Mouse (Mus musculus) limb, embryonic 15.5 days (tissue): ENCODE results near the gene Camk2g. TPM values are rescaled to one million over a fixed set of nuclear protein-coding genes. Genes with fewer than 3 reads are reported as not detected.

ENCODE experiments used
- ATAC-seq: fragments of 200-750 bp; cut with Nextera tagmentation; 2 replicates; pipeline ENCODE4 v1.8.0; 2017; ENCODE audit warnings: low read depth, moderate TSS enrichment; ENCODE audit not compliant: insufficient number of reproducible peaks, low FRiP score, low TSS enrichment
- H3K27ac ChIP-seq: fragments of 300-500 bp; sonication (generic); 2 replicates; pipeline ENCODE4 v1.5.1; 2015; ENCODE audit warnings: moderate library complexity, mild to moderate bottlenecking, inconsistent platforms
- H3K27me3 ChIP-seq: fragments of 300-500 bp; sonication (generic); 2 replicates; pipeline ENCODE4 v1.6.1; 2015; ENCODE audit warnings: inconsistent platforms
- H3K36me3 ChIP-seq: fragments of 300-500 bp; sonication (generic); 2 replicates; pipeline ENCODE4 v1.6.1; 2015; ENCODE audit warnings: inconsistent platforms
- H3K4me1 ChIP-seq: fragments of 300-500 bp; sonication (generic); 2 replicates; pipeline ENCODE4 v1.6.1; 2015; ENCODE audit warnings: inconsistent platforms
- H3K4me2 ChIP-seq: fragments of 300-500 bp; sonication (generic); 2 replicates; pipeline ENCODE4 v1.6.1; 2015; ENCODE audit warnings: mild to moderate bottlenecking, inconsistent platforms
- H3K4me3 ChIP-seq: fragments of 300-500 bp; sonication (generic); 2 replicates; pipeline ENCODE4 v1.5.1; 2015; ENCODE audit warnings: mild to moderate bottlenecking, inconsistent platforms
- H3K9ac ChIP-seq: fragments of 300-500 bp; sonication (generic); 2 replicates; pipeline ENCODE4 v1.6.1; 2015; ENCODE audit warnings: inconsistent platforms
- H3K9me3 ChIP-seq: fragments of 300-500 bp; sonication (generic); 2 replicates; pipeline ENCODE4 v1.6.1; 2016; ENCODE audit warnings: inconsistent platforms
- WGBS: fragments of 180-500 bp; shearing (Covaris S2); methylation state at CpG from one replicate; pipeline ENCODE4 v1.1.7; 2015; 5-methylcytosine and 5-hydroxymethylcytosine counted together
- polyA plus RNA-seq: library from polyadenylated mRNA; unstranded; fragments of >200 nt; fragmentation: Nextera tagmentation; extraction: Ambion mirVana; gene quantifications from 2 replicates; pipeline ENCODE4 v1.2.1, GENCODE M21; 2015

Camk2g gene
- polyA plus RNA-seq, 1 experiment from 2014 or later, result 44.4 TPM

DNA sequence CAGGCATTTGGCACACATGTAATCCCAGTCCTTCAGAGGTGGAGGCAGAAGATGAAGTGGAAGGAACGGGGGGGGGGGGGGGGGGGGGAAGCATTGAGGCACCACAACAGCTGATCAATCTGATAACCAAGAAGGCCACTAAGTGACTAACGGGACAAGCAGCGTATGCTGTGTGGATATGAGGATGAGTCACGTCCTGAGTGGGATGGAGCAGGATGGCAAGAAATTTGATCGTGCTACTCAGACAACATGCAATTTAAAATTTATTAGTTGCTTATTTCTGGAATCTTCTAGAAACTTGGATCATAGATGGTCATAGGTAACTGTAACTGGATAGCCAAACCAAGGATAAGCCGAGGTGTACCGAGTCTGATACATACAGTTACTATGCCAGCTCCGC lies 13.7 kb downstream of the Camk2g start:
- no peak for ATAC-seq
- H3K27ac ChIP-seq, result no peak overlapping the region
- H3K36me3 ChIP-seq, result peaks cover 63% of the 10 kb centered on the region
- no peaks in the 10 kb centered on the region for H3K27me3 ChIP-seq
- no peak overlapping the region for H3K9ac ChIP-seq
- peaks cover 9% of the 10 kb centered on the region for H3K4me1 ChIP-seq
- no peak overlapping the region for H3K4me3 ChIP-seq
- H3K9me3 ChIP-seq, result no peaks in the 10 kb centered on the region
- 88% methylated on average over 8 of the region's 8 CpGs for WGBS
- no peak overlapping the region for H3K4me2 ChIP-seq

GRCm38 (mm10) chr14:20778496-20778895 lies 15.4 kb downstream of the Camk2g start:
- H3K36me3 ChIP-seq, result peaks cover 53% of the 10 kb centered on the region
- ATAC-seq, result no peak
- H3K9ac ChIP-seq, result no peak overlapping the region
- no peak overlapping the region for H3K4me2 ChIP-seq
- no peak overlapping the region for H3K27ac ChIP-seq
- H3K27me3 ChIP-seq, result no peaks in the 10 kb centered on the region
- peaks cover 10% of the 10 kb centered on the region; the same call in 1 of the 2 replicates for H3K4me1 ChIP-seq
- no peaks in the 10 kb centered on the region for H3K9me3 ChIP-seq
- 92% methylated on average over 8 of the region's 8 CpGs for WGBS
- H3K4me3 ChIP-seq, result no peak overlapping the region

- Histone ChIP-seq H3K4me1 (peaks cover 17% of the 10 kb centered on the region), H3K27me3 (no peaks in the 10 kb centered on the region), H3K9ac (no peak overlapping the region), H3K9me3 (no peaks in the 10 kb centered on the region), H3K4me2 (no peak overlapping the region), H3K4me3 (no peak overlapping the region), H3K27ac (peak overlapping the region; percentile 19), H3K36me3 (peaks cover 36% of the 10 kb centered on the region)
- no peak for ATAC-seq
- 35% methylated on average over 6 of the region's 6 CpGs for WGBS
These were observed 18.2 kb downstream of the Camk2g start for GRCm38 (mm10) chr14:20775661-20776060.

- 64% methylated on average over 3 of the region's 3 CpGs for WGBS
- Histone ChIP-seq H3K9ac (no peak overlapping the region), H3K27ac (no peak overlapping the region), H3K9me3 (no peaks in the 10 kb centered on the region), H3K36me3 (peaks cover 38% of the 10 kb centered on the region), H3K4me1 (peaks cover 22% of the 10 kb centered on the region), H3K4me3 (no peak overlapping the region), H3K27me3 (no peaks in the 10 kb centered on the region), H3K4me2 (no peak overlapping the region)
- no peak for ATAC-seq
These were observed 20.5 kb downstream of the Camk2g start for GRCm38 (mm10) chr14:20773410-20773809.

GRCm38 (mm10) chr14:20772808-20773207 lies 21.1 kb downstream of the Camk2g start:
- Histone ChIP-seq H3K27me3 (no peaks in the 10 kb centered on the region), H3K9ac (no peak overlapping the region), H3K36me3 (peaks cover 38% of the 10 kb centered on the region), H3K4me1 (peaks cover 25% of the 10 kb centered on the region), H3K9me3 (no peaks in the 10 kb centered on the region), H3K4me2 (no peak overlapping the region), H3K27ac (no peak overlapping the region), H3K4me3 (no peak overlapping the region)
- no peak for ATAC-seq
- 75% methylated on average over 6 of the region's 6 CpGs for WGBS

DNA sequence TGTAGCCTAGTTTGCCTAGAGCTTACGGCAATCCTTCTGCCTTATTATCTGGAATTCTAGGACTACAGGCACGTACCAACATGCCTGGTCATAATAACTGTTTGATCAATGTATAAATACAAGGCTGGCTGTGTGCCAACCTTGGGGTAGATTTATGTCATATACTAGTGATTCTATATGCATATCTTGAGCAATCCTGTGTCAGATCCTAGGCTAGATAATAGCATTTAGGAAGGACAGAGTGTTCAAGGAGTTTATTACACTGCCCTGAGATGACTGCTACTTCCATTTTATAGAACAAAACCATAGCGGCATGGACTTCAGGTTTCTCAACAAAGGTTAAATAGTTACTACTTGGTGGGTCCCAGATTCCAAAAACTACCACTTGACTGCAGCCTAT lies 21.9 kb downstream of the Camk2g start:
- Histone ChIP-seq H3K27me3 (no peaks in the 10 kb centered on the region), H3K36me3 (peaks cover 34% of the 10 kb centered on the region), H3K4me2 (no peak overlapping the region), H3K27ac (no peak overlapping the region), H3K4me1 (peaks cover 25% of the 10 kb centered on the region), H3K9me3 (no peaks in the 10 kb centered on the region), H3K9ac (no peak overlapping the region), H3K4me3 (no peak overlapping the region)
- 76% methylated on average over 3 of the region's 3 CpGs for WGBS
- no peak for ATAC-seq

DNA sequence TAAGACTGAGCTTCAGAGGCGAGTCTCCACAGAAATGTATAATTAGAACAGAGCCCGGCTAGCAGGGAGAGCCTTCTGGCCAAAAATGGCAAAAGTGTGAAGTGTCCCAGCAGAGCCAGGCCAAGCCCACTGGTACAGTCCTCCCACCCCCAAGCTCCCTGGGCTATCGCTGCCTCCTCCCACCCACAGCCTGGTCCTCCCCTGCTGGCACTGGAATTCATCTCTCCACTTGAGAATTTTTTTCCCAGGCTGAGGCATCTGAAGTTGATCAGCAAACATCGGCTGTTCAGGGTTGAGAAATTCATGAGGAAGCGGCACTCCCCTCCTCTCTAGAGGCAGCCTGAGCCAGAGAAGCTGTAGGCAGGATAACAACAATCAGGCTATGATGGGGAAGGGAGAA lies 25.3 kb downstream of the Camk2g start:
- no peaks in the 10 kb centered on the region for H3K27me3 ChIP-seq
- no peak overlapping the region for H3K9ac ChIP-seq
- no peaks in the 10 kb centered on the region for H3K9me3 ChIP-seq
- H3K4me3 ChIP-seq, result no peak overlapping the region
- no peak overlapping the region for H3K27ac ChIP-seq
- no peak for ATAC-seq
- peaks cover 16% of the 10 kb centered on the region for H3K4me1 ChIP-seq
- no peak overlapping the region for H3K4me2 ChIP-seq
- peaks cover 55% of the 10 kb centered on the region for H3K36me3 ChIP-seq
- WGBS, result 43% methylated on average over 5 of the region's 5 CpGs

GRCm38 (mm10) chr14:20767936-20768335 lies 26.0 kb downstream of the Camk2g start:
- H3K27me3 ChIP-seq, result no peaks in the 10 kb centered on the region
- H3K9ac ChIP-seq, result no peak overlapping the region
- no peak overlapping the region for H3K4me2 ChIP-seq
- no peak overlapping the region for H3K27ac ChIP-seq
- H3K9me3 ChIP-seq, result no peaks in the 10 kb centered on the region
- 86% methylated on average over 7 of the region's 7 CpGs for WGBS
- no peak for ATAC-seq
- H3K4me1 ChIP-seq, result peaks cover 11% of the 10 kb centered on the region
- H3K4me3 ChIP-seq, result no peak overlapping the region
- peaks cover 61% of the 10 kb centered on the region for H3K36me3 ChIP-seq

DNA sequence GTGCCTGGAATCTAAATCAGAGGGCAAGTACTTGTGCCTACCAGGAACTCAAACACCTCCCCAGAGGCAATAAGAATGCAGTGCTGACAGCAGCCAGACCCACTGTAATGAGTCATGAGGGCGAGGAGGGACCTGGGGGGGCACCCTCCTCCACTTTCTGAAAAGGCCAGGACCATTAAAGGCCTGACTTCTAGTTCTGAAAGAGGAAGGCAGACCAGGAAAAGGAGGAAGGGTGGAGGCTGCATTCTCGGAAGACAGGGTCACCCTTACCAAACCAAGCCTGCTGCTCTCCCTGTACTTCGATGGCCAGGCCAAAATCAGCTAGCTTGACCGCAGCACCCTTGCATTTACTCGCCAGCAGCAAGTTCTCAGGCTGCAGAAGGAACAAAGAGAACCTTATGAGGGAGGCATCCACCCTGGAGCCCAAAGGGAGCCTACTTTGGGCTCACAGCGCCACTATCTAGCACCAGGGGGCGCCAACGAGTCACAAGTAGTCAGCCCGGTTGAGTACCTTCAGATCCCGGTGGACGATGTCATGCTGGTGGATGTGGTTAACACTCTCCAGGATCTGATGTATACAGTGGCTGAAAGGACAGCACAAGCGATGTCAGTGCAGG lies 28.1 kb downstream of the Camk2g start:
- peak overlapping the region; percentile 57 for H3K27ac ChIP-seq
- peak; percentile 45; the same call in 1 of the 2 replicates for ATAC-seq
- peaks cover 8% of the 10 kb centered on the region; the same call in 1 of the 2 replicates for H3K4me1 ChIP-seq
- no peaks in the 10 kb centered on the region for H3K27me3 ChIP-seq
- no peak overlapping the region for H3K4me2 ChIP-seq
- no peak overlapping the region for H3K9ac ChIP-seq
- 27% methylated on average over 12 of the region's 12 CpGs for WGBS
- H3K4me3 ChIP-seq, result no peak overlapping the region
- peaks cover 75% of the 10 kb centered on the region for H3K36me3 ChIP-seq
- no peaks in the 10 kb centered on the region for H3K9me3 ChIP-seq

DNA sequence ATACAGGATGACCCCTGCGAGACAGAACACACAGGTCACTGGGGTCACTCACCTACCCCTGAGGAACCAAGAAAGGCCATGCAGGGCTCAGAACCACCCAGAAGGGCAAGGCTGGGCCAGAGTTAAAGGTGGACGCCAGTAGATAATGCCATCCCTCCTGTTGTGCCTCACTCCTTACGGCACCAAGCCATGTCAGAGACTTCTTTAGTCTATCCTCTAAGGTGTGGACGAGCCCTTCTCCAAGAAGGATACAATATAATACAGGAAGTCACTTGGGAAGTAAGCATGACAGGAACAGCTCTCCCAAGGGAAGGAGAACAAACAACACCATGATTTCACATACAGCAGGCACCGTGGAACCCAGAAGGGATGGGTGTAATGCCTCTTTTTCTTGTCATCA lies 28.9 kb downstream of the Camk2g start:
- H3K27ac ChIP-seq, result peak overlapping the region; percentile 57; the same call in 1 of the 2 replicates
- no peak for ATAC-seq

GRCm38 (mm10) chr14:20758768-20759435 lies 35.0 kb downstream of the Camk2g start:
- Histone ChIP-seq H3K4me2 (no peak overlapping the region), H3K9ac (no peak overlapping the region), H3K27ac (no peak overlapping the region), H3K4me3 (no peak overlapping the region), H3K27me3 (no peaks in the 10 kb centered on the region), H3K4me1 (no peaks in the 10 kb centered on the region), H3K9me3 (no peaks in the 10 kb centered on the region), H3K36me3 (peaks cover 97% of the 10 kb centered on the region)
- 78% methylated on average over 8 of the region's 8 CpGs for whole genome bisulfite sequencing
- no peak for ATAC-seq

More for the DNA sequence above, 28.9 kb downstream of the Camk2g start:
- 79% methylated on average over 5 of the region's 5 CpGs for WGBS
- Histone ChIP-seq H3K4me3 (no peak overlapping the region), H3K9ac (no peak overlapping the region), H3K4me2 (no peak overlapping the region), H3K9me3 (no peaks in the 10 kb centered on the region), H3K36me3 (peaks cover 76% of the 10 kb centered on the region), H3K27me3 (no peaks in the 10 kb centered on the region), H3K4me1 (peaks cover 8% of the 10 kb centered on the region; the same call in 1 of the 2 replicates)

DNA sequence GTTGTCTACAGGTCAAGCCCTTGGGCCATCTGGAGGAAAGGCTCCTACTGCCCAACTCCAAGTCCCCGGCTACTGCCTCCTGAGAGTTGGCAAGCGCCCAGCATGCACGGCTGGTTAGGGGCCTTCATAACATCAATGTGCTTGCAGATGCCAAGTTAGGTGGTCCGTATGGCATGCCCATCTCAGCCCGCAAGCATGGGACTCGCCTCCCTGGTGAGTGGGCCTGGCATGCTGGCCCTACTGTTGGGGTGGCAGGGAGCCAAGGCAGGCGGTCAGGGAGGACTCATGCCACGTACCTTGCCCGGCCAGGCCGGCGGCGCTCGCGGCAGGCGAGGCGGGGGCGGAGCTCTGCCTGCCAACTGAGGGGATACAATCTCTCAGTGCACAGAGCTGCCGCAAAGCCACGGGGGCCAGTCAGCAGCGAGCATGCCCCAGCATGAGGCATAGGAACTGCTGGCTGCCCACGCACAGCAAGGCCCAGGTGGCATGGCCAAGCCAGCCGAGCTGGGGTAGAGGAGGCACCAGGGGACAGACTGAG lies 36.4 kb downstream of the Camk2g start:
- Histone ChIP-seq H3K4me3 (no peak overlapping the region), H3K36me3 (peaks cover 92% of the 10 kb centered on the region), H3K4me1 (no peaks in the 10 kb centered on the region), H3K27ac (no peak overlapping the region), H3K9me3 (no peaks in the 10 kb centered on the region), H3K27me3 (no peaks in the 10 kb centered on the region), H3K4me2 (no peak overlapping the region), H3K9ac (no peak overlapping the region)
- WGBS, result 90% methylated on average over 22 of the region's 22 CpGs
- no peak for ATAC-seq
